Mouse (Mus musculus): ENCODE measurements around the gene Bfar. TPM values are rescaled to one million over a fixed set of nuclear protein-coding genes. Genes with fewer than 3 reads are reported as not detected.

Bfar gene
- total and polyA plus RNA-seq, 3 experiments = 43.1 to 44.4 (median 43.9) TPM

- in situ Hi-C loops (cut with MboI; ENCODE audit: low pct_ligation_motif_present, low pct_unique_long_range_greater_than_20kb, low sequenced_read_pairs) = loop anchor here (25.0 kb wide), 1 partner anchor 313 kb away; no protein-coding TSS in a partner anchor
Observed at GRCm38 (mm10) chr16:13749981-13750380, 78.3 kb downstream of the Bfar start.

GRCm38 (mm10) chr16:13750626-13751025 lies 79.0 kb downstream of the Bfar start:
- Histone ChIP-seq H3K27ac (ENCODE audit: insufficient read depth, low read depth) (no peak overlapping the region), H3K9me3 (replicated peaks; ENCODE audit: low read length) (no peaks in the 10 kb centered on the region), H3K36me3 (replicated peaks in 1 of 2; ENCODE audit: control insufficient read depth in 1 of 2, insufficient read depth in 1 of 2, low read length in 1 of 2) (no peaks in the 10 kb centered on the region), H3K4me3 (replicated peaks in 1 of 3; ENCODE audit: low read depth in 2 of 3, low read length in 2 of 3, poor library complexity in 1 of 3) (no peak overlapping the region), H3K4me2 (ENCODE audit: insufficient read depth, low read depth, poor library complexity, severe bottlenecking) (no peak overlapping the region), H3K27me3 (replicated peaks) (peaks cover 2% of the 10 kb centered on the region), H3K4me1 (ENCODE audit: control insufficient read depth in 1 of 2, insufficient read depth in 2 of 2) (peaks cover 0 to 6% of the 10 kb centered on the region in 2 experiments; a peak in 2 of 4 replicates), H3K9ac (ENCODE audit: insufficient read depth, low read depth) (no peak overlapping the region), H3K79me2 (replicated peaks; ENCODE audit: control insufficient read depth, extremely low read depth, insufficient read depth, poor library complexity, severe bottlenecking) (no peaks in the 10 kb centered on the region)
- in situ Hi-C loops (cut with MboI; ENCODE audit: low pct_ligation_motif_present, low pct_unique_long_range_greater_than_20kb, low sequenced_read_pairs) = no loop called here
- DNase-seq (ENCODE audit: extremely low read depth) = no peak
- dilution Hi-C loops (cut with MboI; ENCODE audit: extremely low pct_ligation_motif_present, extremely low pct_unique_long_range_greater_than_20kb, low sequenced_read_pairs) = no loop called here
- no peak for TF ChIP-seq GABPA (IDR thresholded peaks at IDR 0.05; ENCODE audit: insufficient replicate concordance, low read depth, low read length)
- no peak for TF ChIP-seq PAX5 (IDR thresholded peaks at IDR 0.05; ENCODE audit: low read length)
- no peak for TF ChIP-seq USF2 (conservative IDR thresholded peaks at IDR 0.05; ENCODE audit: low read depth, low read length)
- TF ChIP-seq MAFK (IDR thresholded peaks at IDR 0.05; ENCODE audit: insufficient replicate concordance, low read length) = no peak
- TF ChIP-seq TBP (conservative IDR thresholded peaks at IDR 0.05; ENCODE audit: low read depth, low read length) = no peak
- no peak for TF ChIP-seq CHD1 (IDR thresholded peaks at IDR 0.05; ENCODE audit: low read depth, low read length)
- TF ChIP-seq EP300 (IDR thresholded peaks at IDR 0.05; ENCODE audit: low read length) = no peak
- no peak for TF ChIP-seq NRF1 (IDR thresholded peaks at IDR 0.05; ENCODE audit: low read depth, low read length)
- no peak for TF ChIP-seq ZNF384 (IDR thresholded peaks at IDR 0.05; ENCODE audit: low read depth, low read length)
- no peak for TF ChIP-seq JUND (conservative IDR thresholded peaks at IDR 0.05; ENCODE audit: low read depth, low read length)

More at GRCm38 (mm10) chr16:13749981-13750380, 78.3 kb downstream of the Bfar start:
- no peaks in the 10 kb centered on the region for H3K9me3 ChIP-seq (replicated peaks; ENCODE audit: low read length)
- dilution Hi-C loops (cut with MboI; ENCODE audit: extremely low pct_ligation_motif_present, extremely low pct_unique_long_range_greater_than_20kb, low sequenced_read_pairs) = no loop called here
- H3K4me3 ChIP-seq (replicated peaks in 1 of 3; ENCODE audit: low read depth in 2 of 3, low read length in 2 of 3, poor library complexity in 1 of 3) = no peak overlapping the region
- peaks cover 0 to 3% of the 10 kb centered on the region in 2 experiments; a peak in 2 of 4 replicates for H3K4me1 ChIP-seq (ENCODE audit: control insufficient read depth in 1 of 2, insufficient read depth in 2 of 2)
- H3K79me2 ChIP-seq (replicated peaks; ENCODE audit: control insufficient read depth, extremely low read depth, insufficient read depth, poor library complexity, severe bottlenecking) = no peaks in the 10 kb centered on the region
- H3K9ac ChIP-seq (ENCODE audit: insufficient read depth, low read depth) = no peak overlapping the region
- H3K27ac ChIP-seq (ENCODE audit: insufficient read depth, low read depth) = no peak overlapping the region
- H3K4me2 ChIP-seq (ENCODE audit: insufficient read depth, low read depth, poor library complexity, severe bottlenecking) = no peak overlapping the region
- no peak for DNase-seq (ENCODE audit: extremely low read depth)
- no peak for TF ChIP-seq MXI1 (IDR thresholded peaks at IDR 0.05; ENCODE audit: low read depth, low read length)
- no peak for TF ChIP-seq IRF4 (IDR thresholded peaks at IDR 0.05; ENCODE audit: low read depth, low read length)
- no peak for TF ChIP-seq NRF1 (IDR thresholded peaks at IDR 0.05; ENCODE audit: low read depth, low read length)
- peaks cover under 1% of the 10 kb centered on the region for H3K27me3 ChIP-seq (replicated peaks)
- H3K36me3 ChIP-seq (replicated peaks in 1 of 2; ENCODE audit: control insufficient read depth in 1 of 2, insufficient read depth in 1 of 2, low read length in 1 of 2) = no peaks in the 10 kb centered on the region

Other genes starting within 250 kb of the Bfar start
- gene Parn, start 3.7 kb upstream of the Bfar start, total RNA-seq (2012; rRNA removed) = 56.9 and 62.6 TPM in 2 replicates
- gene Parn, start 3.7 kb upstream of the Bfar start, total RNA-seq (2014; rRNA removed) = 43.1 and 48.7 TPM in 2 replicates
- gene Parn, start 3.7 kb upstream of the Bfar start, polyA plus RNA-seq (2012; ENCODE audit: insufficient read length, low read depth) = 88.6 and 90.5 TPM in 2 replicates
- 5.6 and 9.0 TPM in 2 replicates for gene 3110001I22Rik, start 71 bp downstream of the Bfar start, total RNA-seq (2012; rRNA removed)
- gene 3110001I22Rik, start 71 bp downstream of the Bfar start, total RNA-seq (2014; rRNA removed) = 24.2 and 25.4 TPM in 2 replicates
- 10.8 TPM in 2 replicates for gene 3110001I22Rik, start 71 bp downstream of the Bfar start, polyA plus RNA-seq (2012; ENCODE audit: insufficient read length, low read depth)
- not detected in 2 replicates for gene Pla2g10, start 59.1 kb downstream of the Bfar start, total RNA-seq (2012; rRNA removed)
- gene Pla2g10, start 59.1 kb downstream of the Bfar start, total RNA-seq (2014; rRNA removed) = not detected in 2 replicates
- gene Pla2g10, start 59.1 kb downstream of the Bfar start, polyA plus RNA-seq (2012; ENCODE audit: insufficient read length, low read depth) = not detected in 2 replicates
- gene Rrn3, start 108.8 kb downstream of the Bfar start, total RNA-seq (2012; rRNA removed) = 83.5 and 105 TPM in 2 replicates
- 136 and 155 TPM in 2 replicates for gene Rrn3, start 108.8 kb downstream of the Bfar start, total RNA-seq (2014; rRNA removed)
- gene Rrn3, start 108.8 kb downstream of the Bfar start, polyA plus RNA-seq (2012; ENCODE audit: insufficient read length, low read depth) = 93.7 and 93.8 TPM in 2 replicates
- 52.1 and 57.3 TPM in 2 replicates for gene Ntan1, start 147.0 kb downstream of the Bfar start, total RNA-seq (2012; rRNA removed)
- 99.2 and 111 TPM in 2 replicates for gene Ntan1, start 147.0 kb downstream of the Bfar start, total RNA-seq (2014; rRNA removed)
- gene Ntan1, start 147.0 kb downstream of the Bfar start, polyA plus RNA-seq (2012; ENCODE audit: insufficient read length, low read depth) = 66.0 and 71.3 TPM in 2 replicates
- 80.9 and 86.9 TPM in 2 replicates for gene Pdxdc1, start 231.3 kb downstream of the Bfar start, total RNA-seq (2012; rRNA removed)
- 71.4 and 78.5 TPM in 2 replicates for gene Pdxdc1, start 231.3 kb downstream of the Bfar start, total RNA-seq (2014; rRNA removed)
- 109 and 125 TPM in 2 replicates for gene Pdxdc1, start 231.3 kb downstream of the Bfar start, polyA plus RNA-seq (2012; ENCODE audit: insufficient read length, low read depth)
- gene Mpv17l, start 231.3 kb downstream of the Bfar start, total RNA-seq (2012; rRNA removed) = 0.51 and 0.88 TPM in 2 replicates
- 1.3 and 1.4 TPM in 2 replicates for gene Mpv17l, start 231.3 kb downstream of the Bfar start, total RNA-seq (2014; rRNA removed)
- 0.69 and 1.00 TPM in 2 replicates for gene Mpv17l, start 231.3 kb downstream of the Bfar start, polyA plus RNA-seq (2012; ENCODE audit: insufficient read length, low read depth)

All from CH12.LX (cell line).